Mouse (Mus musculus): ENCODE measurements around the gene Zdhhc22. TPM values are rescaled to one million over a fixed set of nuclear protein-coding genes. Genes with fewer than 3 reads are reported as not detected.

Gene Zdhhc22
- polyA plus RNA-seq (2015; fragmentation: Nextera tagmentation; extraction: Ambion mirVana): not detected in 2 replicates

- Histone ChIP-seq H3K9ac (replicated peaks) (no peak within 1 kb of the TSS), H3K4me1 (ENCODE audit: insufficient read depth) (peaks cover 3% of the 10 kb centered on the region; the same call in 1 of the 2 replicates), H3K27ac (ENCODE audit: low read depth) (no peak within 1 kb of the TSS), H3K36me3 (replicated peaks; ENCODE audit: insufficient read depth, low read length) (no peaks in the 10 kb centered on the region), H3K9me3 (ENCODE audit: low read length) (no peaks in the 10 kb centered on the region), H3K27me3 (ENCODE audit: insufficient read depth, low read length) (peaks cover 39% of the 10 kb centered on the region), H3K4me2 (ENCODE audit: low read depth, low read length) (no peak within 1 kb of the TSS), H3K4me3 (ENCODE audit: low read depth, low read length) (no peak within 1 kb of the TSS)
- ATAC-seq (peak; percentile 25; the same call in 1 of the 2 replicates), DNase-seq (peak; percentile 53)
- TF ChIP-seq EP300 (IDR thresholded peaks at IDR 0.05; ENCODE audit: low read depth): no peak
- no peak for TF ChIP-seq CTCF (IDR thresholded peaks at IDR 0.05; ENCODE audit: low read depth)
- 5% methylated on average over 43 of the region's 68 CpGs for WGBS (ENCODE audit: insufficient replicate concordance)
Measured at GRCm38 (mm10) chr12:86989890-86990754, at the start of gene Zdhhc22. Gene Zdhhc22 (minus strand): TSS chr12:86990430.

DNA sequence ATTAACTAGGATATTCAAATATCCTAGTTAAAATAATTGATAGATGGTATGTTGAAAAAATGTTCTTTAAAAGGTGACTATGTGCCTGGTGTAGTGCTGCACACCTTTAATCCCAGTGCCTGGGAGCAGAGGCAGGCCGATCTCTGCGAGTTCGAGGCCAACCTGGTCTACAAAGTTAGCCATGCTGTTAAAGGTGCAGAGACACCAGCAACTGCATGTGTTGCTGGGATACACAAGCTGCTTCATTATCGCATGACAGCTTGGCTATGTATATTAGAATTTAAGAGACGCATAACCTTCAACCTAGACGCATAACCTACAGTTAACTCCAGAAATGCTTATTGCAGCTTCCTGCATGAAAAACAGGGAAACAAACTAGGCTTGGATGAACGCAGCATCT lies 46.4 kb upstream of the Zdhhc22 start:
- Histone ChIP-seq H3K9me3 (ENCODE audit: low read length) (no peaks in the 10 kb centered on the region), H3K27ac (ENCODE audit: low read depth) (no peak overlapping the region)
- ATAC-seq: no peak

DNA sequence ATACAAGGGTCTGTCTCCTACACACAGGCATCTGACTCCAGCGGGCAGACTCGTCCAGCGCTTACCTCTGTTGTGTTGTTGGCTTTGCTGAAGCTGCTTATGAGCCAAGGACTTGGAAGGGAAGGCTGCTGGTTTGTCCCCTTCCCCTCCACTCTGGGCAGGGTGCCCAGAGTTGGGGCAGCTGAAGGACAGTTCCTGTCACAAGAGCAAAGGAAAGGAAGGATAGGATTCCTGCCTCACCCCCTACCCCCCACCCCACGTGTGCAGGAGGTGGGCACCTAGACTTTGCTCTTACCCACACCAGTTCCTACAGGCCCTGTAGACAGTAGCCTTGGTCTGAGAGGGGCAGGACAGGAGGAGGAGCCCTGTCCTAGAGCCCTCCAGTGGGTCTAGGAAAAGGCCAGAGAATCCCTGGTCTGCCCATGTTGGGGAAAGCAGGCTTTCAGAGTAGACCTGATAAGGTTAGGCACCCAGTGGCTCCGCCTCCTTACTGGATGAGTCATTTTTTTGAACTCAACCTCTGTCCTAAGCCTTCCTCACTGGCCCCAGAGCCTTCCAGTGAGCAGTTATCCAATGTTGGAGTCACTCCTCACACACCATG lies 41.0 kb upstream of the Zdhhc22 start:
- ATAC-seq (no peak), DNase-seq (no peak)
- WGBS (ENCODE audit: insufficient replicate concordance): 73% methylated on average over 5 of the region's 5 CpGs
- TF ChIP-seq EP300 (IDR thresholded peaks at IDR 0.05; ENCODE audit: low read depth) (no peak), CTCF (IDR thresholded peaks at IDR 0.05; ENCODE audit: low read depth) (no peak)
- Histone ChIP-seq H3K9ac (replicated peaks) (no peak overlapping the region), H3K4me3 (ENCODE audit: low read depth, low read length) (no peak overlapping the region), H3K4me2 (ENCODE audit: low read depth, low read length) (no peak overlapping the region), H3K36me3 (replicated peaks; ENCODE audit: insufficient read depth, low read length) (no peaks in the 10 kb centered on the region), H3K27ac (ENCODE audit: low read depth) (no peak overlapping the region), H3K4me1 (ENCODE audit: insufficient read depth) (no peaks in the 10 kb centered on the region), H3K27me3 (ENCODE audit: insufficient read depth, low read length) (peaks cover 20% of the 10 kb centered on the region), H3K9me3 (ENCODE audit: low read length) (no peaks in the 10 kb centered on the region)

More for the DNA sequence above, 46.4 kb upstream of the Zdhhc22 start:
- no peak overlapping the region for H3K4me2 ChIP-seq (ENCODE audit: low read depth, low read length)
- no peak for DNase-seq
- no peaks in the 10 kb centered on the region for H3K4me1 ChIP-seq (ENCODE audit: insufficient read depth)
- TF ChIP-seq CTCF (IDR thresholded peaks at IDR 0.05; ENCODE audit: low read depth) (no peak), EP300 (IDR thresholded peaks at IDR 0.05; ENCODE audit: low read depth) (no peak)
- H3K27me3 ChIP-seq (ENCODE audit: insufficient read depth, low read length): no peaks in the 10 kb centered on the region
- 82% methylated on average over 7 of the region's 7 CpGs for WGBS (ENCODE audit: insufficient replicate concordance)
- H3K9ac ChIP-seq (replicated peaks): no peak overlapping the region
- no peak overlapping the region for H3K4me3 ChIP-seq (ENCODE audit: low read depth, low read length)
- H3K36me3 ChIP-seq (replicated peaks; ENCODE audit: insufficient read depth, low read length): no peaks in the 10 kb centered on the region

DNA sequence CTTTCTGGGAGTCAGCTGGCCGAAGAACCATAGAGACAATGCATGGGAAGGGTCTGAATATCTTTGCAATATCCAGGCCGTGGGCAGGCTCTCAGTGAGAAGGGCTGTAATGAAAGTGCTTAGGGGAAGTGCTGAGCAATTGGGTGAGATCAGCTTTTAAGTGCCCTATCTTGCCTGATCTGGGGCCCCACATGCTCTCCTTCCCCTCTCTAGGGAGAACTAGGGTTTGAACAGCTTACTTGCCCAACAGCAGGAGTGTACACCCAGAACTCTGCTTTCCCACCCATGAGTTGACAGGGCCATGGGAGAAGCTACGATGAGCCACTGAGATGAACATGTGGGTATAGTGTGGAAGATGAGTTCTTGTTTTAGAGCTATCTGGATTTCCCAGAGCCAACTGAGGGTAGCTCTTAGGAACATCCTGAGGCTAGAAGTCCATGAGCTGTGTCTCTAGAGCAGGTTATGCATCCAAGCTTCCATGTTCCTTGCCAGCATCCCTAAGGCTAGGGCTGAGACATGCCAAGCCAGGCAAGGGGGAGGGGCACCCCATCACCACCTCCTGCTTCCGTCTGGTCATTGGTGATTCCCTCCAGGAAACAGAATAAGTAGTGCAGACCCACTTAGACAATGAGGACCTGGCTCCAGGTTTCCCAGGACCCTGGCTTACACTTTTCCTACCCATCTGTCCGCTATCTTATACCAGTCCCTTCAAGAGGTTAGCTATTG lies 39.2 kb upstream of the Zdhhc22 start:
- no peak overlapping the region for H3K9ac ChIP-seq (replicated peaks)
- no peaks in the 10 kb centered on the region for H3K9me3 ChIP-seq (ENCODE audit: low read length)
- no peak for DNase-seq
- TF ChIP-seq CTCF (IDR thresholded peaks at IDR 0.05; ENCODE audit: low read depth) (no peak), EP300 (IDR thresholded peaks at IDR 0.05; ENCODE audit: low read depth) (no peak)
- no peaks in the 10 kb centered on the region for H3K36me3 ChIP-seq (replicated peaks; ENCODE audit: insufficient read depth, low read length)
- 53% methylated on average over 5 of the region's 5 CpGs for WGBS (ENCODE audit: insufficient replicate concordance)
- no peak for ATAC-seq
- H3K4me2 ChIP-seq (ENCODE audit: low read depth, low read length): no peak overlapping the region
- no peak overlapping the region for H3K27ac ChIP-seq (ENCODE audit: low read depth)
- H3K27me3 ChIP-seq (ENCODE audit: insufficient read depth, low read length): peaks cover 27% of the 10 kb centered on the region
- H3K4me3 ChIP-seq (ENCODE audit: low read depth, low read length): no peak overlapping the region
- no peaks in the 10 kb centered on the region for H3K4me1 ChIP-seq (ENCODE audit: insufficient read depth)

DNA sequence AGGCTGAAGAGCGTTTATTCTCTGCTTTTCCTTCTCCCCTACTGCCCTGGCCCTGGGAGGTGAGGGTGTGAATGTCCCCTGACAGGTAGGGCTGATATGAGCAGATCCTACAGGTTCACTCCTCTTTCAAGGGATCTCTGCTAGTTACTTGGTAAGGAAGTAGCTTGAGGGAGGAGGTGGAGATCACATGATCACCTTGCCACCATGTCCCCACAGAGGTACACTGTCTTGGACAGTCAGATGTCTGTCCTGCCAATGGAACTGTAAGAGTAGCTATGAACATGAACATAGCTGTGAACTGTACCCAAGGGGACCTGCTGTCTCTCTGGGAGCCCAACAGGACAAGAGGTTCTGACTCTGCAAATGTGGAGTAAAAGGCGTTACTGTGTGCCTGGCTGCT lies 37.8 kb upstream of the Zdhhc22 start:
- 47% methylated on average over 2 of the region's 2 CpGs for WGBS (ENCODE audit: insufficient replicate concordance)
- Histone ChIP-seq H3K4me1 (ENCODE audit: insufficient read depth) (no peaks in the 10 kb centered on the region), H3K9me3 (ENCODE audit: low read length) (no peaks in the 10 kb centered on the region), H3K36me3 (replicated peaks; ENCODE audit: insufficient read depth, low read length) (no peaks in the 10 kb centered on the region), H3K9ac (replicated peaks) (no peak overlapping the region), H3K27me3 (ENCODE audit: insufficient read depth, low read length) (peaks cover 27% of the 10 kb centered on the region), H3K4me3 (ENCODE audit: low read depth, low read length) (no peak overlapping the region), H3K27ac (ENCODE audit: low read depth) (no peak overlapping the region), H3K4me2 (ENCODE audit: low read depth, low read length) (no peak overlapping the region)
- TF ChIP-seq CTCF (IDR thresholded peaks at IDR 0.05; ENCODE audit: low read depth) (no peak), EP300 (IDR thresholded peaks at IDR 0.05; ENCODE audit: low read depth) (no peak)
- ATAC-seq (no peak), DNase-seq (no peak)

DNA sequence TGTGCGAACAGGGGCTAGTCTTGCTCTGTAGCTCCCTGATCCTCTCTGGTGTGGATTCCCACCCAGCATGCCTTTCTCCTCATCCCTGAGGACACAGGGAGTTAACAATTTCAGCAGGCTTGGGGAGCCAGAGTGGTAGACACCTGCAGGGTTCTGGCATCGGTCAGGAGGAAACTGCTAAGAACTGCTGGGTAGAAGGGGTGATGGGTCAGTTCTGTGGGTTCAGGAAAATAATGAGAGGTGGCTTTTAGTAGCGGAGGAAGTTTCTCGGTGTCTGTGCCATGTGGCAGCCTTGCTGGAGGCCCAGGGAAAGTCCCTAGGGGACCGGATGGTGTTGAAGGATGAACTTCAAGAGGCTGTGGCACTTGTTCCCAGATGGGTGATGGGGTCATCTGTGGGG lies 37.2 kb upstream of the Zdhhc22 start:
- no peaks in the 10 kb centered on the region for H3K36me3 ChIP-seq (replicated peaks; ENCODE audit: insufficient read depth, low read length)
- DNase-seq: no peak
- no peaks in the 10 kb centered on the region for H3K4me1 ChIP-seq (ENCODE audit: insufficient read depth)
- no peaks in the 10 kb centered on the region for H3K9me3 ChIP-seq (ENCODE audit: low read length)
- H3K27ac ChIP-seq (ENCODE audit: low read depth): no peak overlapping the region
- TF ChIP-seq CTCF (IDR thresholded peaks at IDR 0.05; ENCODE audit: low read depth) (no peak), EP300 (IDR thresholded peaks at IDR 0.05; ENCODE audit: low read depth) (no peak)
- H3K4me2 ChIP-seq (ENCODE audit: low read depth, low read length): no peak overlapping the region
- no peak overlapping the region for H3K4me3 ChIP-seq (ENCODE audit: low read depth, low read length)
- 52% methylated on average over 5 of the region's 5 CpGs for WGBS (ENCODE audit: insufficient replicate concordance)
- ATAC-seq: no peak
- H3K27me3 ChIP-seq (ENCODE audit: insufficient read depth, low read length): peaks cover 27% of the 10 kb centered on the region
- H3K9ac ChIP-seq (replicated peaks): no peak overlapping the region
